Mouse (Mus musculus): ENCODE measurements around the gene Dnah10.

DNA sequence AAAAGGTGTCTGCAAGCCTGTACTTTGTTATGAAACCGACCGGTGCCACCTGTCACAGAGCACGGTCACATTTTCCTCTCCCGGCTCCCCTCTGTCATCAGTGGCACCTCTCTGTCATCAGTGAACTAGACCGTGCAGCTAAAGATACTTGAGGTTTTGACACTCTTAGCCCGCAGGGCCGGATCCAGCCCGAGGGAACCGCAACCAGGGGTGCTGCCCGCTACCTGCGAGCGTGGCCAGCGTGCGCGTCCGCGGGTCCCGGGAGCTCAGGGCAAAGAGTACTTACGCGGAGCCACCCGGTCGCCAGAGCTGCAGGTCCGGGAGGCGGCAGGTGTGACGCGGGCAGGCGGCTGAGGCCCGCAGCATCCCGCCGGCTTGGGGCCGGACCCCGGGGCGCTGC lies 136.6 kb downstream of the Dnah10 start:
- TF ChIP-seq GATA1 (IDR thresholded peaks at IDR 0.05; ENCODE audit: low read length) (no peak), TAL1 (IDR thresholded peaks at IDR 0.05; ENCODE audit: low read length) (no peak)
